Mouse (Mus musculus) right cerebral cortex, adult 2 months (tissue): ENCODE data around the gene Mogat1.
A peak's percentile ranks its signal among the peaks of the same experiment; 100 is the strongest.
"Not testable (repeated sequence)": the region's sequence is repeated elsewhere in the genome, so short reads cannot be mapped to it uniquely, and the experiment has no call there.

ENCODE experiments used
- DNase-seq, 2 experiments: peaks; one replicate each; pipeline ENCODE4 v3.0.0; 2021 to 2022; ENCODE audit warnings: low spot score in 2 of 2

Gene Mogat1

DNA sequence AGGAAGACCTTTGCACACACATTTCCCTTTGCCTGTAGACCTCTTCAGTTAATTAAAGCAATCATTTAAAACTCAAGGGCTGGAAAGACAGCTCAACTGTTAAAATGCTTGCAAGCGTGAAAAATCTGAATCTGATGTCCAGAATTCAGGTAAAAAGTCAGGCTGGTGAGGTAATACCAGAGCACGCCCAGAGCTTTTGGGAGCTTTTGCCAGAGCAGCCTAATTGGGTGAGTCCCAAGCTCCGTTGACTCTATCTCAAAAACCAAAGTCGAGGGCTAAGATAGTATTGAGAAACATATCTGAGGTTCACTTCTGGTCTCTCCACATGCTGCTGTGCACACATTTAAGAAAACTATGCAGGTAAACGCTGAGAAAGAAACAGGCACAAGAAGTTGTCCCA, at the start of gene Mogat1:
Gene Mogat1 (plus strand): TSS at position 130 of the 400 bp plus-strand sequence.
- DNase-seq: no peak

- DNase-seq: no peak
These were observed 38.4 kb upstream of the Mogat1 start for GRCm38 (mm10) chr1:78472441-78472840.

GRCm38 (mm10) chr1:78483430-78483829, 27.4 kb upstream of the Mogat1 start:
- DNase-seq: no peak

GRCm38 (mm10) chr1:78484361-78484760, 26.4 kb upstream of the Mogat1 start:
- DNase-seq: no peak

GRCm38 (mm10) chr1:78488427-78488751, 22.4 kb upstream of the Mogat1 start:
- no peak for DNase-seq

- DNase-seq: peak; percentile 88 to 93
These were observed 21.9 kb upstream of the Mogat1 start, which contains the start of gene Farsb for GRCm38 (mm10) chr1:78488752-78489492. Gene Farsb, minus strand, starts transcription at chr1:78488897.

DNA sequence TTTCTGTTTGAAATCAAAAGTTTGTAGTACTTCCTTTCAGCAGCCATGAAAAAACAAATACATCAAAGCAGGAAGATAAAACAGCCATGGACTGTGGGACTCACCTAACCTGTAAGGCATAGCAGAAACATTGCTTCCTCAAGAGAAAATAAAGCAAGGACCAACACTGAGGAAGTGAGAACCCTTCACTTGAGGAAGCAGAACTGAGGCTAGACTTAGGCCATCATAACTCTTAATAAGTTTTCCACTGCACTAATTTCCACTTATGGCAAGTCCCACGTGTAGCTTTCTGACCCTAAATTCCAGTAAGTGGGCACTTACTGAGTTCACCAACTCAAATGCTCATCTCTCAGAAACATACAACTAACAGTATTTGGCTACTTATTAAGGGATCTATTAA, 20.6 kb upstream of the Mogat1 start:
- DNase-seq: no peak

DNA sequence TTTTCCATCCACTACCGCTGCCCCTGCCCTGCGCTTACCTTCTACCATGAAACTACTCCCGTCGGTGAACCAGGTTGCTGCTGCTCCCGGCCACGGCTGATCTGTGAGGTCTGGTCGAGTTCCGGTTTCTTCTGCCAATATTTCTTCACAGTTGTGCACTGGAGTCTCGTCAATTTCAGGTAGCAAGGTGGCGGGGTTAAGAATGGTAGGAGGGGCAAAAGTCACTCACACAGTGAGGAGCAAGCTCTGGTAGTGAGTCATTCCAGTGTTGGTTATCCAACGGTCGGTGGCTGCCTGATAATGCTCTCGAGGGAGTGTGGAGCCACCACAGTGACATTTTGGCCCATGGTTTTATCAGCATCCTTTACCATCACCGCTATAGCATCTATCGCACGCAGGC, 9.8 kb upstream of the Mogat1 start:
- DNase-seq: no peak

DNA sequence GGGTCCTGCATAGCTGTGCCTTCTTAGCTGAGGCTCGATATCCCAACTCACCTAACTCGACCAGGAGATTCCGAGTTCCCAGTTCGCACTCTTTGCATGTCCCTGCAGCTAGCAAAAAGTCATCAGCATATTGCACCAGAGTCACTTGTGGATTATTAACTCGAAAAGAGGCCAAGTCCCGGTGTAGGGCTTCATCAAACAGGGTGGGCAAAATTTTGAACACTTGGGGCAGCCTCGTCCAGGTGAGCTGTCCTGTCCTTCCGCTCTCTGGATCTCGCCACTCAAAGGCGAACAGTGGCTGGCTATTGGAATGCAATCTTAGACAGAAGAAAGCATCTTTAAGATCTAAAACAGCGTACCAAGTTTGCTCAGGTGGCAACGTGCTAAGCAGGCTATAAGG, 8.9 kb upstream of the Mogat1 start:
- not testable (repeated sequence) for DNase-seq

- no peak for DNase-seq
These were observed 8.3 kb upstream of the Mogat1 start for GRCm38 (mm10) chr1:78502527-78502926.

DNA sequence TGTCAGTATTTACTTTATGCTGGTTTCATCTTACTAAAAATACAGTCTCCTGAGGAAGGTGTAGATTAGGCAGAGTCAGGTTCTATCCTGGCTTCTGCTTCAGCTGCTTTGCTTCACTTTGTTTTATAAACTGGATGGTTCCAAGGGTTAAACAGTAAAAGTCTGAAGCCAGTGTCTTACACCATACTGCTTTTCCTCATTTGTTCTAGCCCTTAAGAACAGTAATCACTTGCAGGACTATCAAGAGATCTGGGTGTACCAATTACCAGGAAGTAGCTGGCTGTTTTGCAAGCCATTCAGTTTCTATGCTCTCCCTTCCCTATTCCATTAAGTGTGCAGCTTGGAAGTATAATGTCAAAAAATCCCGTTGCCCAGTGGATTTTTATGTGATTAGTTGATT, 3.7 kb upstream of the Mogat1 start:
- DNase-seq: no peak

DNA sequence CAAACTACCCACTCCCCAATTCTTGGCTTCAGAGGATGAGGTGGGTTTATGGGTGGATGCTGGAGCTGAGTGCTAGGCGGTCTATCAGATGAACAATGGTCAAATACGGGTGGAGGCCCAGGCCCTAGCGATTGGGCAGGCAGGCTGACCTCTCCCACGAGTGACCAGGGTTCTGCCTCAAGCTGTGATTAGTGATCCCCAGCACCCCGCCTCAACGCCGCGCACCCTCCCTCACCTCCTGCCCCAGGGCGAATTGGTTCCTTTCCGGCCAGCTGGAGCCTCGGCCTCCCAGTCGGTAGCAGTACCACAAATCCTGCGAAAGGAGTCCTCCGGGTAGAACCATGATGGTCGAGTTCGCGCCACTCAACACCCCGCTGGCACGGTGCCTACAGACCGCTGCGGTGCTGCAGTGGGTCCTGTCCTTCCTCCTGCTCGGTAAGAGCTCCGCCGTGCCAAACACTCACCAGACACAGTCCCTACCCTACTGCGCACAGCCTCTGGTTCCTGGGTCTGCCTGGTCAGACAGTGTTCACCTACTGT, 900 bp downstream of the Mogat1 start, which contains the start of gene BC035947:
Gene BC035947 (minus strand): TSS at position 538 of the 540 bp plus-strand sequence.
- DNase-seq: no peak

DNA sequence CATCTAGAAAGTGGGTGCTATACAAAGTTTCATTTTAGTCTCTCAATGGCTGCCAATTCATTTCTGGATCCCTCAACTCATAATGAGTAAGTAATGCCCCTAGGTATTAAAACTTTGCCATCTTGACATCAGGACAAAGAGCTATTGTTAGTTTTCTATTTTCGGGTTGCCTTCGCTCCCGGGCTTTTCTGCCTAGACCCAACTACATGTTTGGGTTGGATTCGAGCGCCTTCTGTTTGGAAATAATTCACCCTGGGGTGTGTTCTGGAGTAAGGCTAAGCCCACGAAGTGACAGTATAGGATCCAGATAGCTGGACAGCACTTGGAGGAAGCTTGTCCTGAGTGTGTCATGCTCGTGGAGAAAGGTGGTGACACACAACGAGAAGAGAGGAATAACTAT, 2.0 kb downstream of the Mogat1 start:
- DNase-seq: no peak

DNA sequence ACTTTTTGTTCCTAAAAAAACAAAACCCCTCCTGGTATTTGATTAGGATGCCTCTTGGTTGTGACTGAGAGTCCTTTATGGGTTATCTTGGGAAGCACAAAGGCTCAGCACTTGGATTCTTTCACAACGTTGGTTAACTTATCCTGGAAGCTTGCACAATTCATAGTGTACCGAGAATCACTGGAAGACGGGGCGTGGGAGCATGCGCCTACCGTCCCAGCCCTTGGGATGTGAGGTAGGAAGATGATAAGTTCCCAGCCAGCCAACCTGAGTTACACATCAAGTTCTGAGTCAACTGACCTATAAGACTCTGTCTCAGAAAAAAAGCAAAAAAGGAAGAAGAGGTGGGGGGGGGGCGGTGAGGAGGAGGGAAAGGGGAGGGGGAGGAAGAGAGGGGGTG, 8.1 kb downstream of the Mogat1 start:
- DNase-seq: no peak

- DNase-seq: peak; percentile 75 to 80
These were observed 14.5 kb downstream of the Mogat1 start for GRCm38 (mm10) chr1:78525189-78525886.

DNA sequence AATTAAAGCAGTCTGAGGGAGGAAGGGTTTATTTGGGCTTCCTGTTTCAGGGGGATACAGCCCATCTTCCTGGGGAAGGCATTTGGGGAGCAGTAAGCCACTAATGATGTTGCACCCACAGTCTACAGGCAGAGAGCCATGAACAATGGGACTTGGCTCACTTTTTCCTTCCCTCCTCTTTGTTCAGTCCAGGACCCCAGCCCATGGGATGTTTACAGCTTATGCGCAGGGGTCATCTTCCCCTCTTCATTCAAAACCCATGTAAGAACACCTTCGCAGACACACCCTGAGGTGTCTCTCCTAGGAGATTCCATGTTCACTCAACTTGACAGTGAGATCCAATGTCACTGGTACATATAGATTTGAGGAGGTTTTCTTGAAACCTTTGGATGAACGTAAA, 17.6 kb downstream of the Mogat1 start:
- DNase-seq: no peak

DNA sequence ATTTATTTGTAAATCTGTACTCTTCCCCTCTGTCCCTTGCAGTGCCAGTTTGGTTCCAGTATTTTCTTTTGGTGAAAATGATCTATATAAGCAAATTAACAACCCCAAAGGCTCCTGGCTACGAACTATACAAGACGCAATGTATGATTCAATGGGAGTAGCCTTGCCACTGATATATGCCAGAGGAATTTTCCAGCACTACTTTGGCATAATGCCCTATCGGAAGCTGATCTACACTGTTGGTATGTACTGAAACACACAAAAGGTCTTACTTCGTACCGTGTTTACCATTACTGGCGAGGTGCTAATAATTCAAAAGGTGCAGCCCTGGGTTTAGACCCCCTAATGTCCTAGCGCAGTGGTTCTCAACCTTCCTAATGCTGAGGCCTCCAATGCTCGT, 18.2 kb downstream of the Mogat1 start:
- DNase-seq: no peak

DNA sequence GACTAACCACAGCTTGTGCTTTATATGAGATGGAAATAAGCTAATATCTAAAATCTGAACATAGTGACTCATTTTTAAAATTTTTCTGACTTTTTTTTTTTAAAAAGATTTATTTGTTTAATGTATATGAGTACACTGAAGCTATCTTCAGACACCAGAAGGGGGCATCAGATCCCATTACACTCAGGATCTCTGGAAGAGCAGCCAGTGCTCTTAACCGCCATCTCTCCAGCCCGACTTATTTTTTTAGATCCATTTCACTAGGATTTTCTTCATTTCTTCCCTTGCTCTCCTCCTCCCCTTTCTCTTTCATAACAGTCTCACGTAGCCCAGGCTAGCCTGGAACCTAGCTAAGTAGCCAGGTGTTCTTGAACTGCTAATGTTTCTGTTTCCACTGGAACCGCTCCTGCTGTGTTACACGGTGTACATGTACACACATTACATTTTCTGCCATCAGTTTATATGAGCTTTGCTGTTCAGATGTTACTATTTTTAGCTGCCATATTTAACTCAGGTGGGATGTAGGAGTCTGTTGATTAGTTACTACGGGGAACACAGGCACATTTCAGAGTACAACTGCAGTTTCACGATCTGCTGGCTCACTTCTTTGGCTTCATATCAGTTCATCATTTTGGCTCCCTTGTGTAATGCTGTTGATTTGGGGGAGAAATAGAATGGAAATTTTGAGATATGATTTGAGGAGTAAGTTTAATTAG, 19.9 kb downstream of the Mogat1 start:
- DNase-seq: peak in 1 of 2 experiments; percentile 10

- DNase-seq: peak in 1 of 2 experiments; percentile 12
These were observed 21.5 kb downstream of the Mogat1 start for GRCm38 (mm10) chr1:78532184-78532800.

DNA sequence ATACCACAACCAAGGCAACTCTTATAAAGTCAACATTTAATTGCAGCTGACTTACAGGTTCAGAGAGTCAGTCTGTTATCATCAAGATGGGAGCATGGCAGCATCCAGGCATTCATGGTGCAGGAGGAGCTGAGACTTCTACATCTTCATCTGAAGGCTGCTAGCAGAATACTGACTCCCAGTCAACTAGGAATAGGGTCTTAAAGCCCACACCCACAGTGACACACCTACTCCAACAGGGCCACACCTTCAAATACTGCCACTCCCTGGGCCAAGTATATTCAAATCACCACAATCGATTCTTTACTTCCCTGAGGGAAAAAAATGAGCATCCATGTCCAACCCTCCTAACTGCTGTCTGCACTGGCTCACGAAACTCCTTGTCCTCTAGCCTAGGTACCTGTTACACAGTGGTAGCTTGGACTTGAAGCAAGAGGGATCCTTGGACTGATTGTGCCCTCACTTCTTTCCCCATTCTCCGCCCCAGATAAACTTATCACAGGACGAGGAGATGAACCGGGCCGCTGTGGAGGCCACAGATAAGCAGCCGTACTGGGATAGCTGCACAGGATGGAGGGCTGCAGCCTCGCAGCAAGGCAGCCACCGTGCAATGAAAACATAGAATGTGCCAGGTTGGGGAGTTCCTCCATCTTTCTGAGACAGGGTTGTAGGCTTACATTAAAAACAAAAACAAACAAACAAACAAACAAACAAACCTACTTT, 23.8 kb downstream of the Mogat1 start:
- DNase-seq: no peak
